Mouse (Mus musculus): Measurements from ENCODE around the gene Crmp1. TPM values are rescaled to one million over a fixed set of nuclear protein-coding genes. Genes with fewer than 3 reads are reported as not detected.
A peak's percentile ranks its signal among the peaks of the same experiment; 100 is the strongest.

Gene Crmp1
- polyA plus RNA-seq, 1 experiment from 2014 or later = 407 TPM

GRCm38 (mm10) chr5:37243169-37243886 is 1.6 kb downstream of the Crmp1 start:
- peaks cover 78% of the 10 kb centered on the region for H3K4me1 ChIP-seq (replicated peaks)
- peak; percentile 82 for DNase-seq (ENCODE audit: low spot score)
- peak overlapping the region; percentile 94 for H3K27ac ChIP-seq
- no peaks in the 10 kb centered on the region for H3K9me3 ChIP-seq
- H3K27me3 ChIP-seq (ENCODE audit: insufficient read depth, poor library complexity, severe bottlenecking) = peaks cover 77% of the 10 kb centered on the region
- 1% methylated on average over 19 of the region's 19 CpGs for WGBS
- peak overlapping the region; percentile 80 for H3K4me3 ChIP-seq
- no peaks in the 10 kb centered on the region for H3K36me3 ChIP-seq

GRCm38 (mm10) chr5:37244161-37244560 is 2.4 kb downstream of the Crmp1 start:
- peaks cover 86% of the 10 kb centered on the region for H3K4me1 ChIP-seq (replicated peaks)
- 1% methylated on average over 13 of the region's 13 CpGs for WGBS
- H3K36me3 ChIP-seq = no peaks in the 10 kb centered on the region

GRCm38 (mm10) chr5:37244666-37245242 is 3.0 kb downstream of the Crmp1 start:
- peaks cover 86% of the 10 kb centered on the region for H3K4me1 ChIP-seq (replicated peaks)
- DNase-seq (ENCODE audit: low spot score) = peak; percentile 11
- peak overlapping the region; percentile 94; the same call in 1 of the 2 replicates for H3K27ac ChIP-seq
- peak overlapping the region; percentile 80 for H3K4me3 ChIP-seq
- H3K36me3 ChIP-seq = no peaks in the 10 kb centered on the region
- WGBS = 41% methylated on average over 9 of the region's 9 CpGs
- peaks cover 71% of the 10 kb centered on the region for H3K27me3 ChIP-seq (ENCODE audit: insufficient read depth, poor library complexity, severe bottlenecking)
- no peaks in the 10 kb centered on the region for H3K9me3 ChIP-seq

More at GRCm38 (mm10) chr5:37244161-37244560, 2.4 kb downstream of the Crmp1 start:
- DNase-seq (ENCODE audit: low spot score) = peak; percentile 67
- H3K9me3 ChIP-seq = no peaks in the 10 kb centered on the region
- H3K4me3 ChIP-seq = peak overlapping the region; percentile 80
- H3K27ac ChIP-seq = peak overlapping the region; percentile 94
- H3K27me3 ChIP-seq (ENCODE audit: insufficient read depth, poor library complexity, severe bottlenecking) = peaks cover 77% of the 10 kb centered on the region

- H3K36me3 ChIP-seq = no peaks in the 10 kb centered on the region
- peaks cover 62% of the 10 kb centered on the region for H3K27me3 ChIP-seq (ENCODE audit: insufficient read depth, poor library complexity, severe bottlenecking)
- peak overlapping the region; percentile 94 for H3K27ac ChIP-seq
- peak overlapping the region; percentile 80 for H3K4me3 ChIP-seq
- no peaks in the 10 kb centered on the region for H3K9me3 ChIP-seq
- peak; percentile 83 for DNase-seq (ENCODE audit: low spot score)
- WGBS = under 1% methylated on average over 42 of the region's 42 CpGs
- H3K4me1 ChIP-seq (replicated peaks) = peaks cover 83% of the 10 kb centered on the region
Measured at GRCm38 (mm10) chr5:37245651-37246050, 3.9 kb downstream of the Crmp1 start.

- whole genome bisulfite sequencing = under 1% methylated on average over 34 of the region's 37 CpGs
- Histone ChIP-seq H3K4me3 (peak overlapping the region; percentile 80), H3K4me1 (replicated peaks) (peaks cover 83% of the 10 kb centered on the region), H3K36me3 (no peaks in the 10 kb centered on the region), H3K9me3 (no peaks in the 10 kb centered on the region), H3K27me3 (ENCODE audit: insufficient read depth, poor library complexity, severe bottlenecking) (peaks cover 55% of the 10 kb centered on the region), H3K27ac (peak overlapping the region; percentile 94)
- no peak for DNase-seq (ENCODE audit: low spot score)
Measured at GRCm38 (mm10) chr5:37246138-37246910, 4.6 kb downstream of the Crmp1 start.

- peaks cover 5% of the 10 kb centered on the region; the same call in 1 of the 2 replicates for H3K36me3 ChIP-seq
- no peak for DNase-seq (ENCODE audit: low spot score)
- H3K27me3 ChIP-seq (ENCODE audit: insufficient read depth, poor library complexity, severe bottlenecking) = peaks cover 44% of the 10 kb centered on the region
- peak overlapping the region; percentile 80 for H3K4me3 ChIP-seq
- no peaks in the 10 kb centered on the region for H3K9me3 ChIP-seq
- peaks cover 77% of the 10 kb centered on the region for H3K4me1 ChIP-seq (replicated peaks)
- 41% methylated on average over 4 of the region's 4 CpGs for WGBS
- H3K27ac ChIP-seq = peak overlapping the region; percentile 94
Measured at GRCm38 (mm10) chr5:37247456-37247855, 5.7 kb downstream of the Crmp1 start.

- DNase-seq (ENCODE audit: low spot score) = no peak
- H3K27me3 ChIP-seq (ENCODE audit: insufficient read depth, poor library complexity, severe bottlenecking) = peaks cover 30% of the 10 kb centered on the region
- H3K9me3 ChIP-seq = no peaks in the 10 kb centered on the region
- peak overlapping the region; percentile 30; the same call in 1 of the 2 replicates for H3K4me3 ChIP-seq
- H3K4me1 ChIP-seq (replicated peaks) = peaks cover 65% of the 10 kb centered on the region
- peak overlapping the region; percentile 56; the same call in 1 of the 2 replicates for H3K27ac ChIP-seq
- 79% methylated on average over 3 of the region's 3 CpGs for WGBS
- peaks cover 16% of the 10 kb centered on the region; the same call in 1 of the 2 replicates for H3K36me3 ChIP-seq
Measured at GRCm38 (mm10) chr5:37248870-37249269, 7.1 kb downstream of the Crmp1 start.

- Histone ChIP-seq H3K4me1 (replicated peaks) (peaks cover 57% of the 10 kb centered on the region), H3K4me3 (no peak overlapping the region)
- 81% methylated on average over 3 of the region's 3 CpGs for WGBS
Measured at GRCm38 (mm10) chr5:37251596-37251995, 9.9 kb downstream of the Crmp1 start.

GRCm38 (mm10) chr5:37252101-37252804 is 10.5 kb downstream of the Crmp1 start:
- whole genome bisulfite sequencing = 87% methylated on average over 9 of the region's 9 CpGs
- no peak overlapping the region for H3K27ac ChIP-seq
- DNase-seq (ENCODE audit: low spot score) = no peak
- H3K36me3 ChIP-seq = peaks cover 17% of the 10 kb centered on the region; the same call in 1 of the 2 replicates
- no peak overlapping the region for H3K4me3 ChIP-seq
- H3K27me3 ChIP-seq (ENCODE audit: insufficient read depth, poor library complexity, severe bottlenecking) = peaks cover 4% of the 10 kb centered on the region; the same call in 1 of the 2 replicates
- no peaks in the 10 kb centered on the region for H3K9me3 ChIP-seq
- peaks cover 54% of the 10 kb centered on the region for H3K4me1 ChIP-seq (replicated peaks)

More at GRCm38 (mm10) chr5:37251596-37251995, 9.9 kb downstream of the Crmp1 start:
- Histone ChIP-seq H3K36me3 (peaks cover 17% of the 10 kb centered on the region; the same call in 1 of the 2 replicates), H3K27me3 (ENCODE audit: insufficient read depth, poor library complexity, severe bottlenecking) (peaks cover 6% of the 10 kb centered on the region; the same call in 1 of the 2 replicates), H3K27ac (no peak overlapping the region), H3K9me3 (no peaks in the 10 kb centered on the region)
- DNase-seq (ENCODE audit: low spot score) = no peak

GRCm38 (mm10) chr5:37254523-37254922 is 12.8 kb downstream of the Crmp1 start:
- peaks cover 41% of the 10 kb centered on the region for H3K4me1 ChIP-seq (replicated peaks)
- H3K36me3 ChIP-seq = peaks cover 17% of the 10 kb centered on the region; the same call in 1 of the 2 replicates
- no peak overlapping the region for H3K27ac ChIP-seq
- H3K4me3 ChIP-seq = no peak overlapping the region
- no peak for DNase-seq (ENCODE audit: low spot score)
- 84% methylated on average over 4 of the region's 4 CpGs for WGBS
- no peaks in the 10 kb centered on the region for H3K9me3 ChIP-seq
- no peaks in the 10 kb centered on the region for H3K27me3 ChIP-seq (ENCODE audit: insufficient read depth, poor library complexity, severe bottlenecking)

GRCm38 (mm10) chr5:37256823-37257222 is 15.1 kb downstream of the Crmp1 start:
- no peak for DNase-seq (ENCODE audit: low spot score)
- H3K9me3 ChIP-seq = no peaks in the 10 kb centered on the region
- no peak overlapping the region for H3K4me3 ChIP-seq
- 70% methylated on average over 7 of the region's 7 CpGs for WGBS
- H3K36me3 ChIP-seq = peaks cover 15% of the 10 kb centered on the region; the same call in 1 of the 2 replicates
- H3K27ac ChIP-seq = no peak overlapping the region
- no peaks in the 10 kb centered on the region for H3K27me3 ChIP-seq (ENCODE audit: insufficient read depth, poor library complexity, severe bottlenecking)
- peaks cover 37% of the 10 kb centered on the region for H3K4me1 ChIP-seq (replicated peaks)

GRCm38 (mm10) chr5:37257243-37257642 is 15.5 kb downstream of the Crmp1 start:
- Histone ChIP-seq H3K4me3 (no peak overlapping the region), H3K9me3 (no peaks in the 10 kb centered on the region), H3K4me1 (replicated peaks) (peaks cover 36% of the 10 kb centered on the region), H3K27ac (no peak overlapping the region), H3K36me3 (peaks cover 14% of the 10 kb centered on the region; the same call in 1 of the 2 replicates), H3K27me3 (ENCODE audit: insufficient read depth, poor library complexity, severe bottlenecking) (no peaks in the 10 kb centered on the region)
- 66% methylated on average over 5 of the region's 5 CpGs for whole genome bisulfite sequencing
- DNase-seq (ENCODE audit: low spot score) = peak; percentile 43

All from hindbrain, embryonic 10.5 days (tissue).